Mouse (Mus musculus) MEL (cell line): ENCODE data around the gene Tcf23. TPM values are rescaled to one million over a fixed set of nuclear protein-coding genes. Genes with fewer than 3 reads are reported as not detected.
A peak's percentile ranks its signal among the peaks of the same experiment; 100 is the strongest.

Experiments used
- DNase-seq: peaks from one replicate; pipeline ENCODE4 v3.0.0; 2011; ENCODE audit warnings: low read depth, low spot score
- H3K27ac ChIP-seq: 2 replicates; pipeline ENCODE4 v1.5.1; 2012; ENCODE audit warnings: low read depth, mild to moderate bottlenecking, control low read depth, low read length, moderate library complexity; ENCODE audit not compliant: control insufficient read depth
- H3K27me3 ChIP-seq, 2 experiments: fragments of 150-350 bp in 1 of 2; sonication (generic) in 1 of 2; 2 replicates each; pipeline ENCODE4 v1.6.1; 2012; ENCODE audit warnings: low read length in 2 of 2, mild to moderate bottlenecking in 2 of 2, improper control_type of control experiment in 1 of 2, moderate library complexity in 1 of 2; ENCODE audit not compliant: insufficient read depth in 2 of 2, control insufficient read depth in 1 of 2
- H3K36me3 ChIP-seq, 2 experiments: 2 replicates each; pipeline ENCODE4 v1.6.1; 2012 to 2014; ENCODE audit warnings: low read length in 2 of 2, improper control_type of control experiment in 1 of 2, inconsistent platforms in 1 of 2, mild to moderate bottlenecking in 1 of 2; ENCODE audit not compliant: insufficient read depth in 2 of 2, control insufficient read depth in 1 of 2
- H3K4me1 ChIP-seq, 2 experiments: fragments of 150-350 bp in 1 of 2; sonication (generic) in 1 of 2; 2 replicates each; pipeline ENCODE4 v1.6.1; 2012; ENCODE audit warnings: low read length in 2 of 2, improper control_type of control experiment in 1 of 2, mild to moderate bottlenecking in 1 of 2; ENCODE audit not compliant: insufficient read depth in 2 of 2, control insufficient read depth in 1 of 2
- H3K4me3 ChIP-seq, 2 experiments: fragments of 150-350 bp in 1 of 2; sonication (generic) in 1 of 2; 2 replicates each; pipeline ENCODE4 v1.5.1; 2012; ENCODE audit warnings: low read depth in 2 of 2, low read length in 2 of 2, mild to moderate bottlenecking in 2 of 2, moderate library complexity in 2 of 2, control low read depth in 1 of 2, improper control_type of control experiment in 1 of 2; ENCODE audit not compliant: control insufficient read depth in 1 of 2, insufficient read depth in 1 of 2
- H3K79me2 ChIP-seq: 2 replicates; pipeline ENCODE4 v1.6.1; 2012; ENCODE audit warnings: mild to moderate bottlenecking, low read length, moderate library complexity; ENCODE audit not compliant: control insufficient read depth, poor library complexity, insufficient read depth
- H3K9ac ChIP-seq: 2 replicates; pipeline ENCODE4 v1.6.1; 2012; ENCODE audit warnings: low read depth, mild to moderate bottlenecking, control low read depth, low read length, moderate library complexity; ENCODE audit not compliant: control insufficient read depth, poor library complexity, severe bottlenecking
- H3K9me3 ChIP-seq: fragments of 150-350 bp; sonication (generic); replicated peaks from 2 replicates; pipeline ENCODE4 v1.6.1; 2012; ENCODE audit warnings: mild to moderate bottlenecking, low read length, improper control_type of control experiment, moderate library complexity; ENCODE audit not compliant: insufficient read depth
- E2F4 ChIP-seq: IDR thresholded peaks from 2 replicates; pipeline ENCODE4 v1.6.1; 2011; ENCODE audit warnings: low read depth, low read length, improper control_type of control experiment, borderline replicate concordance
- ELF1 ChIP-seq: IDR thresholded peaks from 2 replicates; pipeline ENCODE4 v1.6.1; 2014; ENCODE audit warnings: low read depth, mild to moderate bottlenecking, inconsistent platforms, low read length, improper control_type of control experiment, moderate library complexity
- EP300 ChIP-seq, 2 experiments: IDR thresholded peaks; 2 replicates each; pipeline ENCODE4 v1.6.1; 2011; ENCODE audit warnings: improper control_type of control experiment in 2 of 2, low read length in 2 of 2, low read depth in 1 of 2, mild to moderate bottlenecking in 1 of 2
- GABPA ChIP-seq: IDR thresholded peaks from 2 replicates; pipeline ENCODE4 v1.6.1; 2012; ENCODE audit warnings: low read depth, mild to moderate bottlenecking, inconsistent platforms, low read length, improper control_type of control experiment, moderate library complexity
- GATA1 ChIP-seq: IDR thresholded peaks from 2 replicates; pipeline ENCODE4 v1.6.1; 2011; ENCODE audit warnings: low read depth, low read length, improper control_type of control experiment
- HCFC1 ChIP-seq: IDR thresholded peaks from 2 replicates; pipeline ENCODE4 v1.6.1; 2012; ENCODE audit warnings: low read depth, mild to moderate bottlenecking, inconsistent platforms, low read length, improper control_type of control experiment, moderate library complexity
- MAFK ChIP-seq: IDR thresholded peaks from 2 replicates; pipeline ENCODE4 v1.6.1; 2011; ENCODE audit warnings: low read depth, mild to moderate bottlenecking, low read length, improper control_type of control experiment, borderline replicate concordance
- MAX ChIP-seq: IDR thresholded peaks from 2 replicates; pipeline ENCODE4 v1.6.1; 2011; ENCODE audit warnings: low read length, improper control_type of control experiment
- MEF2A ChIP-seq: IDR thresholded peaks from 2 replicates; pipeline ENCODE4 v1.6.1; 2014; ENCODE audit warnings: low read depth, mild to moderate bottlenecking, inconsistent platforms, low read length, improper control_type of control experiment; ENCODE audit not compliant: poor library complexity, insufficient replicate concordance, severe bottlenecking; ENCODE audit errors: extremely low read depth
- MXI1 ChIP-seq: IDR thresholded peaks from 2 replicates; pipeline ENCODE4 v1.6.1; 2011; ENCODE audit warnings: mild to moderate bottlenecking, low read depth, low read length, improper control_type of control experiment
- MYB ChIP-seq: IDR thresholded peaks from 2 replicates; pipeline ENCODE4 v1.6.1; 2011; ENCODE audit warnings: mild to moderate bottlenecking, low read depth, low read length, improper control_type of control experiment
- MYC ChIP-seq: IDR thresholded peaks from 2 replicates; pipeline ENCODE4 v1.6.1; 2011; ENCODE audit warnings: low read depth, mild to moderate bottlenecking, low read length, improper control_type of control experiment, moderate library complexity
- NELFE ChIP-seq: IDR thresholded peaks from 2 replicates; pipeline ENCODE4 v1.6.1; 2011; ENCODE audit warnings: low read depth, low read length, improper control_type of control experiment
- NRF1 ChIP-seq: IDR thresholded peaks from 2 replicates; pipeline ENCODE4 v1.6.1; 2014; ENCODE audit warnings: low read depth, mild to moderate bottlenecking, inconsistent platforms, low read length, improper control_type of control experiment, moderate library complexity; ENCODE audit not compliant: poor library complexity, insufficient read depth, severe bottlenecking
- POLR2A ChIP-seq, 2 experiments: IDR thresholded peaks; 2 replicates each; pipeline ENCODE4 v1.6.1; 2011 to 2012; ENCODE audit warnings: low read length in 2 of 2, mild to moderate bottlenecking in 2 of 2, control low read depth in 1 of 2, improper control_type of control experiment in 1 of 2, low read depth in 1 of 2, moderate library complexity in 1 of 2; ENCODE audit not compliant: control insufficient read depth in 1 of 2, insufficient read depth in 1 of 2, poor library complexity in 1 of 2
- RAD21 ChIP-seq: IDR thresholded peaks from 2 replicates; pipeline ENCODE4 v1.6.1; 2011; ENCODE audit warnings: mild to moderate bottlenecking, low read depth, low read length, improper control_type of control experiment
- RCOR1 ChIP-seq: IDR thresholded peaks from 2 replicates; pipeline ENCODE4 v1.6.1; 2012; ENCODE audit warnings: low read depth, mild to moderate bottlenecking, inconsistent platforms, low read length, improper control_type of control experiment
- SIN3A ChIP-seq: IDR thresholded peaks from 2 replicates; pipeline ENCODE4 v1.6.1; 2012; ENCODE audit warnings: low read length, improper control_type of control experiment, inconsistent platforms
- USF1 ChIP-seq: IDR thresholded peaks from 2 replicates; pipeline ENCODE4 v1.6.1; 2014; ENCODE audit warnings: low read depth, mild to moderate bottlenecking, inconsistent platforms, low read length, improper control_type of control experiment, moderate library complexity
- USF2 ChIP-seq, 2 experiments: IDR thresholded peaks; 2 replicates each; pipeline ENCODE4 v1.6.1; 2011 to 2012; ENCODE audit warnings: improper control_type of control experiment in 2 of 2, low read length in 2 of 2, borderline replicate concordance in 1 of 2, inconsistent platforms in 1 of 2, low read depth in 1 of 2, mild to moderate bottlenecking in 1 of 2; ENCODE audit not compliant: insufficient read depth in 1 of 2
- ZKSCAN1 ChIP-seq: IDR thresholded peaks from 2 replicates; pipeline ENCODE4 v1.6.1; 2012; ENCODE audit warnings: low read depth, mild to moderate bottlenecking, inconsistent platforms, low read length, improper control_type of control experiment, moderate library complexity
- ZNF384 ChIP-seq: IDR thresholded peaks from 2 replicates; pipeline ENCODE4 v1.6.1; 2012; ENCODE audit warnings: low read depth, mild to moderate bottlenecking, inconsistent platforms, low read length, improper control_type of control experiment
- polyA plus RNA-seq, 2 experiments: library from polyadenylated mRNA; stranded (reverse) in 1 of 2; unstranded in 1 of 2; fragments of >175 nt in 1 of 2; fragments of >200 nt in 1 of 2; gene quantifications; 2 replicates each; pipeline versions ENCODE4 v1.2.1 to v1.2.4; 2012; ENCODE audit warnings: low replicate concordance in 2 of 2, low read depth in 1 of 2; ENCODE audit not compliant: insufficient read length in 2 of 2, insufficient read depth in 1 of 2, missing spikeins in 1 of 2
- total RNA-seq: library from RNA; depleted of rRNA; stranded (reverse); fragments of 300-350 nt; gene quantifications from 2 replicates; pipeline ENCODE4 v1.2.3, GENCODE M21; 2012

Gene Tcf23
- total and polyA plus RNA-seq, 3 experiments, result 0.07 to 0.08 TPM; not detected in 1

- Histone ChIP-seq H3K4me3 (peak overlapping the region; percentile 47 to 96), H3K9ac (peak overlapping the region; percentile 67), H3K27me3 (no peaks in the 10 kb centered on the region), H3K79me2 (peaks cover 25% of the 10 kb centered on the region), H3K27ac (peak overlapping the region; percentile 78), H3K9me3 (no peaks in the 10 kb centered on the region), H3K36me3 (peaks cover 4 to 31% of the 10 kb centered on the region in 2 experiments; a peak in 3 of 4 replicates)
- no peak for TF ChIP-seq RCOR1
- TF ChIP-seq NELFE, result no peak
- TF ChIP-seq HCFC1, result no peak
- peak; percentile 29; the same call in 1 of the 2 replicates for TF ChIP-seq MXI1
- no peak for TF ChIP-seq RAD21
- no peak for TF ChIP-seq EP300 (IDR thresholded peaks at IDR 0.05; ENCODE audit: low read depth in 1 of 2, low read length in 2 of 2)
- no peak for TF ChIP-seq POLR2A (IDR thresholded peaks at IDR 0.05; ENCODE audit: control insufficient read depth in 1 of 2, insufficient read depth in 1 of 2, low read depth in 1 of 2, low read length in 2 of 2, poor library complexity in 1 of 2)
- TF ChIP-seq SIN3A, result no peak
- TF ChIP-seq USF2 (IDR thresholded peaks at IDR 0.05; ENCODE audit: borderline replicate concordance in 1 of 2, insufficient read depth in 1 of 2, low read depth in 1 of 2, low read length in 2 of 2), result no peak
- no peak for TF ChIP-seq MYB
- no peak for TF ChIP-seq E2F4
- TF ChIP-seq MEF2A, result no peak
- TF ChIP-seq ELF1, result no peak
- TF ChIP-seq ZKSCAN1, result 0 out of 2 replicates have a peak, but pooled peaks have one; percentile 26
- no peak for TF ChIP-seq GATA1
- TF ChIP-seq NRF1, result no peak
- TF ChIP-seq GABPA, result no peak
- TF ChIP-seq ZNF384, result no peak
- TF ChIP-seq MAX, result peak; percentile 66; the same call in 1 of the 2 replicates
- TF ChIP-seq MAFK, result no peak
- TF ChIP-seq MYC, result peak; percentile 59; the same call in 1 of the 2 replicates
- TF ChIP-seq USF1, result peak; percentile 84
- TF ChIP-seq, all 39 proteins: peak for 5
- H3K4me1 ChIP-seq, result peaks cover 5 to 32% of the 10 kb centered on the region in 2 experiments
- DNase-seq, result peak; percentile 60
These were observed 7.6 kb upstream of the Tcf23 start for GRCm38 (mm10) chr5:30960814-30961213.
